ENCODE assay signal across 8 mouse cellular contexts in the genomic region with DNA sequence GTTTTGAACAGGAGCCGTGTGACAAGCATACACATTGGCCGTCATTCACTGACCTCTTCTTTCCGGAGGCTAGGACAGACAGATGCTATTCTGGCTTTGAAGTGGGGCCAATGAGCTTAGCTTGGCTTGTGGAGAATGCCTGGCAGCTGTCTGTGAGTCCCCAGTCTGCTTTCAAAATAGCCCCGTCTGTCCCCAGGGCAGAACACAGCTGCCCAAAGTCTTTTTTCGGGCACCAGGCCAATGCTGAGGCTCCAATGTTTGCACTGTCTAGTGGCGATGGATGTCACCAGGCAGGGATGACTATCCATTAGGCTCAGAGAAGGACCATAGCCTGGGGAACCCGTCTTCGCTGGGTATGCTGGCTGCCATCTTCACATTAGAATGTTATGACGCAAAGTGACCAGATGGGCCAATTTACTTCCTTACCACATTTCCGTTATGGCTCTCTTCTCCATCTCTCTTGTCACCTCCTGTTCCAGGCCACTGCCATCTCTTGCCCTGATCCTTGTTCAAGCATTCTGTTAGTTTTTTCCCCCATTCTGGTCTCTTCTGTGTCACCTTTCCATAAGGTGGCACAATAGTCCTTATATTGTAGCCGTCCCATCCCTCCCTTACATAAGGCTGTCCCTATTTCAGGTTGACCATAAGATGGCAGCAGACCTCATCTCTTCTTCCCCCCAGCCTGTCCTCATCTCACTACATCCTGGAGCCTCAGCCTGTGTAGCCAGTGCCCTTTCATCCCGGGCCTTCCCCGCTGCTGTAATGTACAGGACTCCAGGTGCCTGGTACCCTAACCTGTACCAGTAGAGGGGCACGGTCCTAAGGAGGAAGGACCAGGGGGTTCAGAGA. TPM values are rescaled to one million over a fixed set of nuclear protein-coding genes. Genes with fewer than 3 reads are reported as not detected.
DNase-seq lines count a peak whose midpoint lies in the region; ATAC-seq lines count a peak whose summit lies in the region.

No protein-coding gene starts in this region.

- no peak overlapping the region for H3K4me2 ChIP-seq in embryonic facial prominence, embryonic 11.5 days (ENCODE audit: low read depth, low read length)
- no peak overlapping the region for H3K4me2 ChIP-seq in kidney, embryonic 15.5 days
- no peak overlapping the region for H3K4me2 ChIP-seq in liver, embryonic 13.5 days

- no peaks in the 10 kb centered on the region for H3K27me3 ChIP-seq in embryonic facial prominence, embryonic 11.5 days (ENCODE audit: control insufficient read depth, insufficient read depth, low read length)
- no peaks in the 10 kb centered on the region for H3K27me3 ChIP-seq in embryonic facial prominence, embryonic 10.5 days (replicated peaks; ENCODE audit: low read depth, poor library complexity, severe bottlenecking)
- no peaks in the 10 kb centered on the region for H3K27me3 ChIP-seq in kidney, embryonic 15.5 days
- H3K27me3 ChIP-seq in liver, embryonic 13.5 days = peaks cover 3% of the 10 kb centered on the region; the same call in 1 of the 2 replicates

- no peak overlapping the region for H3K27ac ChIP-seq in embryonic facial prominence, embryonic 11.5 days (replicated peaks; ENCODE audit: low read depth, low read length)
- no peak overlapping the region for H3K27ac ChIP-seq in embryonic facial prominence, embryonic 10.5 days (replicated peaks)
- no peak overlapping the region for H3K27ac ChIP-seq in kidney, embryonic 15.5 days
- H3K27ac ChIP-seq in liver, embryonic 13.5 days = no peak overlapping the region

- no peak overlapping the region for H3K9ac ChIP-seq in embryonic facial prominence, embryonic 11.5 days (replicated peaks; ENCODE audit: low read length)
- no peak overlapping the region for H3K9ac ChIP-seq in kidney, embryonic 15.5 days
- no peak overlapping the region for H3K9ac ChIP-seq in liver, embryonic 13.5 days

- 77% methylated on average over 14 of the region's 14 CpGs for WGBS in embryonic facial prominence, embryonic 11.5 days
- 78% methylated on average over 14 of the region's 14 CpGs for WGBS in embryonic facial prominence, embryonic 10.5 days
- WGBS in kidney, embryonic 15.5 days = 72% methylated on average over 14 of the region's 14 CpGs
- 65% methylated on average over 14 of the region's 14 CpGs for WGBS in liver, embryonic 13.5 days (ENCODE audit: insufficient replicate concordance)

- no peak for ATAC-seq in embryonic facial prominence, embryonic 11.5 days (replicated peaks; ENCODE audit: insufficient number of reproducible peaks, low FRiP score, low TSS enrichment, low read depth)
- peak; percentile 29; the same call in 1 of the 2 replicates for ATAC-seq in granulocyte monocyte progenitor cell, adult 5-6 weeks (replicated peaks; ENCODE audit: poor library complexity, severe bottlenecking)
- 0 out of 2 replicates have a peak, but pooled peaks have one; percentile 15 for ATAC-seq in kidney, embryonic 15.5 days (replicated peaks; ENCODE audit: low FRiP score)
- ATAC-seq in liver, embryonic 13.5 days (ENCODE audit: low read depth) = peak; percentile 22; the same call in 1 of the 2 replicates

- no peaks in the 10 kb centered on the region; the same call in 1 of the 2 replicates for H3K36me3 ChIP-seq in embryonic facial prominence, embryonic 11.5 days (replicated peaks; ENCODE audit: control insufficient read depth, insufficient read depth, low read depth, low read length)
- peaks cover 45% of the 10 kb centered on the region for H3K36me3 ChIP-seq in embryonic facial prominence, embryonic 10.5 days (replicated peaks)
- peaks cover 26% of the 10 kb centered on the region; the same call in 1 of the 2 replicates for H3K36me3 ChIP-seq in kidney, embryonic 15.5 days
- H3K36me3 ChIP-seq in liver, embryonic 13.5 days = peaks cover 5% of the 10 kb centered on the region; the same call in 1 of the 2 replicates

- DNase-seq in embryonic facial prominence, embryonic 11.5 days (ENCODE audit: low spot score) = peak; percentile 23
- DNase-seq in embryonic facial prominence, embryonic 10.5 days (ENCODE audit: low spot score) = no peak
- peak; percentile 87 to 88 for DNase-seq in cerebellum, postnatal 10 days
- no peak for DNase-seq in liver, embryonic 13.5 days
- DNase-seq in retina, postnatal 1 day = peak; percentile 75
- no peak for DNase-seq in thymus, postnatal 0 days (ENCODE audit: low spot score)

- H3K4me1 ChIP-seq in embryonic facial prominence, embryonic 11.5 days (ENCODE audit: control insufficient read depth, insufficient read depth, low read length) = no peaks in the 10 kb centered on the region
- peaks cover 8% of the 10 kb centered on the region; the same call in 1 of the 2 replicates for H3K4me1 ChIP-seq in embryonic facial prominence, embryonic 10.5 days
- H3K4me1 ChIP-seq in kidney, embryonic 15.5 days = peaks cover 3% of the 10 kb centered on the region; the same call in 1 of the 2 replicates
- peaks cover 15% of the 10 kb centered on the region for H3K4me1 ChIP-seq in liver, embryonic 13.5 days (replicated peaks)

- no peak overlapping the region for H3K4me3 ChIP-seq in embryonic facial prominence, embryonic 11.5 days (ENCODE audit: low read depth, low read length)
- no peak overlapping the region for H3K4me3 ChIP-seq in embryonic facial prominence, embryonic 10.5 days
- H3K4me3 ChIP-seq in kidney, embryonic 15.5 days (replicated peaks) = no peak overlapping the region
- H3K4me3 ChIP-seq in liver, embryonic 13.5 days (replicated peaks) = no peak overlapping the region

- no peaks in the 10 kb centered on the region for H3K9me3 ChIP-seq in embryonic facial prominence, embryonic 11.5 days (replicated peaks; ENCODE audit: control insufficient read depth, low read length)
- no peaks in the 10 kb centered on the region for H3K9me3 ChIP-seq in embryonic facial prominence, embryonic 10.5 days
- no peaks in the 10 kb centered on the region for H3K9me3 ChIP-seq in kidney, embryonic 15.5 days (replicated peaks)
- no peaks in the 10 kb centered on the region for H3K9me3 ChIP-seq in liver, embryonic 13.5 days (replicated peaks)

RNA-seq across cellular contexts. Expression of a gene that starts 22.7 kb away (rescaled TPM):
- polyA plus RNA-seq in embryonic facial prominence, embryonic 11.5 days (2014; fragmentation: Nextera tagmentation; extraction: Ambion mirVana) = 41.5 and 42.8 TPM in 2 replicates
- polyA plus RNA-seq in embryonic facial prominence, embryonic 10.5 days (2016; fragmentation: Nextera tagmentation; extraction: Ambion mirVana) = 36.5 and 36.8 TPM in 2 replicates
- not detected in 2 replicates for total RNA-seq in granulocyte monocyte progenitor cell, adult 5-6 weeks (2014; fragmentation: Nextera tagmentation)
- not detected in 2 replicates for total RNA-seq in granulocyte monocyte progenitor cell, adult 5-6 weeks (2017)
- 36.6 and 44.5 TPM in 2 replicates for polyA plus RNA-seq in kidney, embryonic 15.5 days (2015; fragmentation: Nextera tagmentation; extraction: Ambion mirVana)
- polyA plus RNA-seq in liver, embryonic 13.5 days (2015; fragmentation: Nextera tagmentation; extraction: Ambion mirVana) = 4.1 and 4.4 TPM in 2 replicates
- polyA plus RNA-seq in thymus, postnatal 0 days (2015; fragmentation: Nextera tagmentation; extraction: Ambion mirVana) = 5.1 TPM in 2 replicates

RNA-seq across cellular contexts. Expression of a gene that starts 53.8 kb away (rescaled TPM):
- 120 and 127 TPM in 2 replicates for polyA plus RNA-seq in embryonic facial prominence, embryonic 11.5 days (2014; fragmentation: Nextera tagmentation; extraction: Ambion mirVana)
- 91.1 and 112 TPM in 2 replicates for polyA plus RNA-seq in embryonic facial prominence, embryonic 10.5 days (2016; fragmentation: Nextera tagmentation; extraction: Ambion mirVana)
- 0.70 and 4.5 TPM in 2 replicates for total RNA-seq in granulocyte monocyte progenitor cell, adult 5-6 weeks (2014; fragmentation: Nextera tagmentation)
- 0.47 TPM in 1 of 2 replicates, not detected in the other for total RNA-seq in granulocyte monocyte progenitor cell, adult 5-6 weeks (2017)
- 47.1 and 53.2 TPM in 2 replicates for polyA plus RNA-seq in kidney, embryonic 15.5 days (2015; fragmentation: Nextera tagmentation; extraction: Ambion mirVana)
- 3.1 TPM in 2 replicates for polyA plus RNA-seq in liver, embryonic 13.5 days (2015; fragmentation: Nextera tagmentation; extraction: Ambion mirVana)
- polyA plus RNA-seq in thymus, postnatal 0 days (2015; fragmentation: Nextera tagmentation; extraction: Ambion mirVana) = 23.6 and 25.2 TPM in 2 replicates

Comparison
In these comparisons a context has a peak if more than half of its experiments do, and no peak if none do; other contexts are left out.
1. DNase-seq: peak in embryonic facial prominence, embryonic 11.5 days (single experiment), cerebellum, postnatal 10 days (2 of 2) and retina, postnatal 1 day (single experiment); none in embryonic facial prominence, embryonic 10.5 days (single experiment), liver, embryonic 13.5 days (single experiment) and thymus, postnatal 0 days (single experiment).